Comparison of ENCODE assay signal across 17 mouse cellular contexts in genomic region chr2:31782958-31783602, GRCm38 (mm10). TPM values are rescaled to one million over a fixed set of nuclear protein-coding genes. Genes with fewer than 3 reads are reported as not detected.
DNase-seq lines count a peak whose midpoint lies in the region; ATAC-seq and TF ChIP-seq lines count a peak whose summit lies in the region.
"Had no signal": no experiment of that assay in that cellular context is flagged by ENCODE, and none has a peak within 500 bp of the region (broad histone marks: within the 10 kb centered on the region; RNA-seq: fewer than 3 reads in every experiment).

No protein-coding gene starts in this region.

- no peak overlapping the region for H3K4me2 ChIP-seq in heart, postnatal 0 days (ENCODE audit: low read depth, low read length)
- H3K4me2 ChIP-seq in limb, embryonic 12.5 days: no peak overlapping the region
- H3K4me2 ChIP-seq: neural tube, embryonic 12.5 days had no signal

- H3K27ac ChIP-seq in heart, postnatal 0 days (ENCODE audit: low read depth): no peak overlapping the region
- no peak overlapping the region for H3K27ac ChIP-seq in limb, embryonic 12.5 days
- H3K27ac ChIP-seq in limb, embryonic 10.5 days: no peak overlapping the region
- H3K27ac ChIP-seq: liver, embryonic 14.5 days; neural tube, embryonic 12.5 days had no signal

- WGBS in heart, postnatal 0 days: 72% methylated on average over 8 of the region's 8 CpGs
- 66% methylated on average over 8 of the region's 8 CpGs for WGBS in limb, embryonic 12.5 days
- 75% methylated on average over 8 of the region's 8 CpGs for WGBS in limb, embryonic 10.5 days
- 81% methylated on average over 8 of the region's 8 CpGs for WGBS in lung, adult 2 months

- no peaks in the 10 kb centered on the region for H3K27me3 ChIP-seq in heart, postnatal 0 days (ENCODE audit: control insufficient read depth, insufficient read depth, low read length)
- H3K27me3 ChIP-seq in limb, embryonic 12.5 days: no peaks in the 10 kb centered on the region
- H3K27me3 ChIP-seq in limb, embryonic 10.5 days (ENCODE audit: low read depth, poor library complexity, severe bottlenecking): no peaks in the 10 kb centered on the region
- H3K27me3 ChIP-seq: neural tube, embryonic 12.5 days had no signal

- no peaks in the 10 kb centered on the region for H3K4me1 ChIP-seq in heart, postnatal 0 days (ENCODE audit: control insufficient read depth, insufficient read depth)
- no peaks in the 10 kb centered on the region for H3K4me1 ChIP-seq in limb, embryonic 12.5 days (replicated peaks)
- H3K4me1 ChIP-seq in limb, embryonic 10.5 days: peaks cover 5% of the 10 kb centered on the region; the same call in 1 of the 2 replicates
- no peaks in the 10 kb centered on the region for H3K4me1 ChIP-seq in lung, adult 2 months (ENCODE audit: control insufficient read depth, insufficient read depth, low read length)

- peaks cover 92% of the 10 kb centered on the region for H3K36me3 ChIP-seq in heart, postnatal 0 days (replicated peaks; ENCODE audit: control insufficient read depth, insufficient read depth, low read length)
- peaks cover 100% of the 10 kb centered on the region for H3K36me3 ChIP-seq in limb, embryonic 12.5 days
- peaks cover 99% of the 10 kb centered on the region for H3K36me3 ChIP-seq in limb, embryonic 10.5 days

- no peak overlapping the region for H3K4me3 ChIP-seq in heart, postnatal 0 days (ENCODE audit: low read depth, low read length)
- H3K4me3 ChIP-seq in limb, embryonic 12.5 days (replicated peaks): no peak overlapping the region
- no peak overlapping the region for H3K4me3 ChIP-seq in limb, embryonic 10.5 days
- H3K4me3 ChIP-seq in lung, adult 2 months (replicated peaks; ENCODE audit: extremely low read depth, low read depth, low read length): no peak overlapping the region
- H3K4me3 ChIP-seq: neural tube, embryonic 12.5 days had no signal

- no peak for DNase-seq in heart, postnatal 0 days (ENCODE audit: low spot score)
- DNase-seq in heart, adult 18-20 months: no peak
- no peak for DNase-seq in limb, embryonic 10.5 days (ENCODE audit: low spot score)
- peak; percentile 36 for DNase-seq in NIH3T3 (ENCODE audit: low read depth)
- DNase-seq in kidney, postnatal 10 days: peak; percentile 50
- no peak for DNase-seq in thymus, postnatal 4 days
- no peak for DNase-seq in lung, adult 2 months
- DNase-seq: cerebellum, postnatal 14 days; embryo, embryonic 11 days; layer of hippocampus, postnatal 36 days; right cerebral cortex, postnatal 25 days had no signal

- peak; percentile 18; the same call in 1 of the 2 replicates for TF ChIP-seq CTCF in heart, postnatal 0 days (IDR thresholded peaks at IDR 0.05; ENCODE audit: low read depth)
- no peak for TF ChIP-seq CTCF in lung, adult 2 months (IDR thresholded peaks at IDR 0.05; ENCODE audit: insufficient read depth, low read length)

- H3K9ac ChIP-seq in heart, postnatal 0 days (replicated peaks; ENCODE audit: low read depth, low read length): no peak overlapping the region
- H3K9ac ChIP-seq in limb, embryonic 12.5 days (replicated peaks): no peak overlapping the region
- H3K9ac ChIP-seq: liver, embryonic 14.5 days; neural tube, embryonic 12.5 days had no signal

- TF ChIP-seq POLR2A in lung, adult 2 months (IDR thresholded peaks at IDR 0.05; ENCODE audit: borderline replicate concordance, extremely low read depth, low read depth, low read length): no peak

- TF ChIP-seq EP300 in heart, postnatal 0 days (IDR thresholded peaks at IDR 0.05; ENCODE audit: low read depth): no peak

- no peaks in the 10 kb centered on the region for H3K9me3 ChIP-seq in heart, postnatal 0 days (replicated peaks; ENCODE audit: control insufficient read depth, low read length)
- no peaks in the 10 kb centered on the region for H3K9me3 ChIP-seq in limb, embryonic 12.5 days
- H3K9me3 ChIP-seq in limb, embryonic 10.5 days (replicated peaks): no peaks in the 10 kb centered on the region
- H3K9me3 ChIP-seq: neural tube, embryonic 12.5 days had no signal

- no peak for ATAC-seq in heart, postnatal 0 days (ENCODE audit: insufficient read depth, low read depth)
- ATAC-seq in limb, embryonic 12.5 days (ENCODE audit: insufficient number of reproducible peaks, insufficient read depth, low FRiP score, low TSS enrichment, low read depth): 0 out of 2 replicates have a peak, but pooled peaks have one; percentile 15
- ATAC-seq: forebrain, embryonic 14.5 days had no signal

RNA-seq across cellular contexts. Expression of gene Qrfp, which starts 27.3 kb away (rescaled TPM):
- not detected in 2 replicates for total RNA-seq in heart, postnatal 0 days (2014; rRNA removed; ENCODE audit: low replicate concordance)
- polyA plus RNA-seq in heart, postnatal 0 days (2015; fragmentation: Nextera tagmentation; extraction: Ambion mirVana): 0.04 TPM in 1 of 2 replicates, not detected in the other
- under 1 TPM in 1 of 2 experiments, not detected in 1; 0.10 TPM for total RNA-seq in heart, adult 18-20 months (2021)
- polyA plus RNA-seq in limb, embryonic 12.5 days (2016; fragmentation: Nextera tagmentation; extraction: Ambion mirVana): 0.20 and 0.34 TPM in 2 replicates
- polyA plus RNA-seq in limb, embryonic 10.5 days (2016; fragmentation: Nextera tagmentation; extraction: Ambion mirVana): 0.06 and 0.23 TPM in 2 replicates
- polyA plus RNA-seq in lung, adult 2 months (2012; rRNA removed): 0.12 and 0.13 TPM in 2 replicates
- total RNA-seq: adrenal gland, adult 18-20 months; layer of hippocampus, postnatal 36 days had no signal
- polyA plus RNA-seq: liver, embryonic 14.5 days; stomach, embryonic 16.5 days had no signal

Comparison
In these comparisons a context has a peak if more than half of its experiments do, and no peak if none do; other contexts are left out.
1. DNase-seq: peak in NIH3T3 (single experiment) and kidney, postnatal 10 days (single experiment); none in heart, postnatal 0 days (single experiment), heart, adult 18-20 months (0 of 2), limb, embryonic 10.5 days (single experiment), thymus, postnatal 4 days (single experiment) and lung, adult 2 months (single experiment).